Mouse (Mus musculus) naive thymus-derived CD4-positive, alpha-beta T cell, adult 2 months (primary cell): ENCODE data around the gene Csk.

Experiments
- DNase-seq: peaks from one replicate; pipeline ENCODE4 v3.0.0-alpha.2; 2011; ENCODE audit warnings: low read depth

The Csk gene

GRCm38 (mm10) chr9:57653283-57653682, at the start of gene Csk:
Gene Csk, minus strand, starts transcription at chr9:57653631.
- no peak for DNase-seq

GRCm38 (mm10) chr9:57698466-57699150, 45.2 kb upstream of the Csk start:
- DNase-seq, result no peak

- DNase-seq, result no peak
These were observed 43.9 kb upstream of the Csk start for GRCm38 (mm10) chr9:57697380-57697779.

GRCm38 (mm10) chr9:57696380-57697285, 43.2 kb upstream of the Csk start:
- peak; percentile 27 for DNase-seq

- no peak for DNase-seq
These were observed 40.7 kb upstream of the Csk start for GRCm38 (mm10) chr9:57694108-57694507.

- no peak for DNase-seq
These were observed 35.2 kb upstream of the Csk start for GRCm38 (mm10) chr9:57688606-57689005.

GRCm38 (mm10) chr9:57688158-57688557, 34.7 kb upstream of the Csk start:
- peak; percentile 20 for DNase-seq

GRCm38 (mm10) chr9:57687751-57688150, 34.3 kb upstream of the Csk start, which contains the start of gene Cyp1a1:
Gene Cyp1a1, plus strand, starts transcription at chr9:57687928.
- no peak for DNase-seq

- DNase-seq, result no peak
These were observed 32.6 kb upstream of the Csk start for GRCm38 (mm10) chr9:57686011-57686410.

- no peak for DNase-seq
These were observed 30.1 kb upstream of the Csk start, which contains the start of gene Cyp1a2 for GRCm38 (mm10) chr9:57683520-57683919. Gene Cyp1a2, minus strand, starts transcription at chr9:57683703.

- DNase-seq, result no peak
These were observed 28.0 kb upstream of the Csk start for GRCm38 (mm10) chr9:57681411-57681810.

GRCm38 (mm10) chr9:57671500-57671899, 18.1 kb upstream of the Csk start:
- no peak for DNase-seq

- DNase-seq, result no peak
These were observed 17.6 kb upstream of the Csk start for GRCm38 (mm10) chr9:57671037-57671436.

GRCm38 (mm10) chr9:57669566-57669965, 16.1 kb upstream of the Csk start:
- no peak for DNase-seq

GRCm38 (mm10) chr9:57668277-57668676, 14.8 kb upstream of the Csk start:
- no peak for DNase-seq

GRCm38 (mm10) chr9:57667817-57668216, 14.4 kb upstream of the Csk start:
- no peak for DNase-seq

- DNase-seq, result peak; percentile 45
These were observed 13.7 kb upstream of the Csk start for GRCm38 (mm10) chr9:57667136-57667535.

- no peak for DNase-seq
These were observed 13.1 kb upstream of the Csk start for GRCm38 (mm10) chr9:57666536-57666935.

- DNase-seq, result no peak
These were observed 11.2 kb upstream of the Csk start for GRCm38 (mm10) chr9:57664616-57665015.

- DNase-seq, result no peak
These were observed 8.1 kb upstream of the Csk start for GRCm38 (mm10) chr9:57661552-57661951.

- peak; percentile 11 for DNase-seq
These were observed 7.1 kb upstream of the Csk start for GRCm38 (mm10) chr9:57660501-57660900.

- DNase-seq, result peak; percentile 86
These were observed 6.3 kb upstream of the Csk start for GRCm38 (mm10) chr9:57659774-57660173.

GRCm38 (mm10) chr9:57658970-57659369, 5.5 kb upstream of the Csk start:
- peak; percentile 12 for DNase-seq
